Comparison of ENCODE assay signal across 25 mouse cellular contexts in genomic region chr17:13958129-13958528, GRCm38 (mm10). TPM values are rescaled to one million over a fixed set of nuclear protein-coding genes. Genes with fewer than 3 reads are reported as not detected.
"Had no signal": no experiment of that assay in that cellular context is flagged by ENCODE, and none has a peak within 500 bp of the region (broad histone marks: within the 10 kb centered on the region; RNA-seq: fewer than 3 reads in every experiment).

No protein-coding gene starts in this region.

RNA-seq across cellular contexts. Expression of gene Gm7168, which starts 10.0 kb away (rescaled TPM):
- polyA plus RNA-seq: heart, embryonic 10.5 days; heart, embryonic 11.5 days; heart, embryonic 12.5 days; heart, embryonic 13.5 days; heart, embryonic 14.5 days; heart, embryonic 15.5 days; heart, embryonic 16.5 days; heart, postnatal 0 days; hindbrain, embryonic 10.5 days; hindbrain, embryonic 11.5 days; hindbrain, embryonic 12.5 days; hindbrain, embryonic 13.5 days; hindbrain, embryonic 14.5 days; hindbrain, embryonic 15.5 days; hindbrain, embryonic 16.5 days; hindbrain, postnatal 0 days; inflammation-experienced regulatory T-cells, adult 6 months; intestine, embryonic 14.5 days; intestine, postnatal 0 days; kidney, adult 2 months; kidney, embryonic 14.5 days; kidney, embryonic 15.5 days; kidney, embryonic 16.5 days; kidney, postnatal 0 days; large intestine, adult 2 months had no signal

RNA-seq across cellular contexts. Expression of gene Gm7356, which starts 45.4 kb away (rescaled TPM):
- polyA plus RNA-seq: heart, embryonic 10.5 days; heart, embryonic 11.5 days; heart, embryonic 12.5 days; heart, embryonic 13.5 days; heart, embryonic 14.5 days; heart, embryonic 15.5 days; heart, embryonic 16.5 days; heart, postnatal 0 days; hindbrain, embryonic 10.5 days; hindbrain, embryonic 11.5 days; hindbrain, embryonic 12.5 days; hindbrain, embryonic 13.5 days; hindbrain, embryonic 14.5 days; hindbrain, embryonic 15.5 days; hindbrain, embryonic 16.5 days; hindbrain, postnatal 0 days; inflammation-experienced regulatory T-cells, adult 6 months; intestine, embryonic 14.5 days; intestine, postnatal 0 days; kidney, adult 2 months; kidney, embryonic 14.5 days; kidney, embryonic 15.5 days; kidney, embryonic 16.5 days; kidney, postnatal 0 days; large intestine, adult 2 months had no signal
